Mouse (Mus musculus) left cerebral cortex, adult 11 months (tissue): ENCODE measurements around the gene Rnf10.
"Not testable (repeated sequence)": the region's sequence is repeated elsewhere in the genome, so short reads cannot be mapped to it uniquely, and the experiment has no call there.

Source experiments
- DNase-seq: peaks from one replicate; pipeline ENCODE4 v3.0.0; 2022; ENCODE audit warnings: low spot score

Gene Rnf10

GRCm38 (mm10) chr5:115272812-115273548 is at the start of gene Rnf10:
TSS of gene Rnf10 (minus strand) at chr5:115272898.
- DNase-seq = peak; percentile 98

GRCm38 (mm10) chr5:115319004-115319940 is 46.6 kb upstream of the Rnf10 start:
- peak; percentile 78 for DNase-seq

- no peak for DNase-seq
Observed at GRCm38 (mm10) chr5:115317645-115318328, 45.1 kb upstream of the Rnf10 start.

GRCm38 (mm10) chr5:115316968-115317644 is 44.4 kb upstream of the Rnf10 start:
- no peak for DNase-seq

GRCm38 (mm10) chr5:115313668-115313943 is 40.9 kb upstream of the Rnf10 start:
- DNase-seq = no peak

- no peak for DNase-seq
Observed at GRCm38 (mm10) chr5:115312816-115313667, 40.3 kb upstream of the Rnf10 start.

- no peak for DNase-seq
Observed at GRCm38 (mm10) chr5:115312354-115312753, 39.7 kb upstream of the Rnf10 start.

- not testable (repeated sequence) for DNase-seq
Observed at GRCm38 (mm10) chr5:115302190-115302589, 29.5 kb upstream of the Rnf10 start.

- DNase-seq = no peak
Observed at GRCm38 (mm10) chr5:115301615-115302014, 28.9 kb upstream of the Rnf10 start.

- peak; percentile 98 for DNase-seq
Observed at GRCm38 (mm10) chr5:115300792-115301614, 28.3 kb upstream of the Rnf10 start, which contains the start of gene Dynll1. TSS of gene Dynll1 (minus strand) at chr5:115300999.

- no peak for DNase-seq
Observed at GRCm38 (mm10) chr5:115300035-115300744, 27.5 kb upstream of the Rnf10 start.

- DNase-seq = no peak
Observed at GRCm38 (mm10) chr5:115296347-115296746, 23.6 kb upstream of the Rnf10 start.

- DNase-seq = no peak
Observed at GRCm38 (mm10) chr5:115294173-115294572, 21.5 kb upstream of the Rnf10 start.

- no peak for DNase-seq
Observed at GRCm38 (mm10) chr5:115284735-115285134, 12.0 kb upstream of the Rnf10 start.

GRCm38 (mm10) chr5:115280050-115280687 is 7.5 kb upstream of the Rnf10 start:
- no peak for DNase-seq

- peak; percentile 79 for DNase-seq
Observed at GRCm38 (mm10) chr5:115279226-115280049, 6.7 kb upstream of the Rnf10 start, which contains the start of gene Coq5. TSS of gene Coq5 (plus strand) at chr5:115279666.

- DNase-seq = no peak
Observed at GRCm38 (mm10) chr5:115278785-115279184, 6.1 kb upstream of the Rnf10 start.

- DNase-seq = no peak
Observed at GRCm38 (mm10) chr5:115278053-115278452, 5.4 kb upstream of the Rnf10 start.
